Mouse (Mus musculus): ENCODE measurements at regions not wholly inside any gene's neighbourhood (a gene's known extent, or its start where the extent isn't known, plus 50 kb on each side); places are given as distances from the start of the nearest gene placed in this dataset.

- Histone ChIP-seq H3K9me3 (replicated peaks; ENCODE audit: control insufficient read depth, low read length) (no peaks in the 10 kb centered on the region), H3K27me3 (ENCODE audit: control insufficient read depth, insufficient read depth, low read length) (no peaks in the 10 kb centered on the region), H3K4me1 (ENCODE audit: control insufficient read depth, insufficient read depth, low read length) (no peaks in the 10 kb centered on the region), H3K4me3 (ENCODE audit: low read depth, low read length) (no peak overlapping the region), H3K9ac (replicated peaks; ENCODE audit: low read length) (no peak overlapping the region), H3K4me2 (ENCODE audit: low read depth, low read length) (no peak overlapping the region), H3K36me3 (replicated peaks; ENCODE audit: control insufficient read depth, insufficient read depth, low read depth, low read length) (no peaks in the 10 kb centered on the region), H3K27ac (replicated peaks; ENCODE audit: low read depth, low read length) (no peak overlapping the region)
- ATAC-seq (replicated peaks; ENCODE audit: insufficient number of reproducible peaks, low FRiP score, low TSS enrichment, low read depth) (no peak), DNase-seq (ENCODE audit: low spot score) (no peak)
- 70% methylated on average over 3 of the region's 3 CpGs for WGBS
Observed at GRCm38 (mm10) chr11:52634189-52634588, 130.2 kb upstream of the Fstl4 start.

- Histone ChIP-seq H3K9ac (replicated peaks; ENCODE audit: low read length) (no peak overlapping the region), H3K4me3 (ENCODE audit: low read depth, low read length) (no peak overlapping the region), H3K4me1 (ENCODE audit: control insufficient read depth, insufficient read depth, low read length) (no peaks in the 10 kb centered on the region), H3K27ac (replicated peaks; ENCODE audit: low read depth, low read length) (no peak overlapping the region), H3K27me3 (ENCODE audit: control insufficient read depth, insufficient read depth, low read length) (no peaks in the 10 kb centered on the region), H3K4me2 (ENCODE audit: low read depth, low read length) (no peak overlapping the region), H3K9me3 (replicated peaks; ENCODE audit: control insufficient read depth, low read length) (no peaks in the 10 kb centered on the region), H3K36me3 (replicated peaks; ENCODE audit: control insufficient read depth, insufficient read depth, low read depth, low read length) (no peaks in the 10 kb centered on the region)
- ATAC-seq (replicated peaks; ENCODE audit: insufficient number of reproducible peaks, low FRiP score, low TSS enrichment, low read depth), result no peak
- 79% methylated on average over 13 of the region's 13 CpGs for WGBS
- no peak for DNase-seq (ENCODE audit: low spot score)
Observed at GRCm38 (mm10) chr11:52635716-52636389, 128.6 kb upstream of the Fstl4 start.

GRCm38 (mm10) chr11:52638939-52639338, 125.5 kb upstream of the Fstl4 start:
- no peaks in the 10 kb centered on the region for H3K4me1 ChIP-seq (ENCODE audit: control insufficient read depth, insufficient read depth, low read length)

GRCm38 (mm10) chr11:52641725-52642338, 122.6 kb upstream of the Fstl4 start:
- DNase-seq (ENCODE audit: low spot score) (peak; percentile 11), ATAC-seq (replicated peaks; ENCODE audit: insufficient number of reproducible peaks, low FRiP score, low TSS enrichment, low read depth) (no peak)
- H3K4me1 ChIP-seq (ENCODE audit: control insufficient read depth, insufficient read depth, low read length), result no peaks in the 10 kb centered on the region
- H3K9me3 ChIP-seq (replicated peaks; ENCODE audit: control insufficient read depth, low read length), result no peaks in the 10 kb centered on the region
- H3K4me2 ChIP-seq (ENCODE audit: low read depth, low read length), result no peak overlapping the region
- no peak overlapping the region for H3K27ac ChIP-seq (replicated peaks; ENCODE audit: low read depth, low read length)
- no peak overlapping the region for H3K9ac ChIP-seq (replicated peaks; ENCODE audit: low read length)
- 8% methylated on average over 14 of the region's 14 CpGs for WGBS
- H3K4me3 ChIP-seq (ENCODE audit: low read depth, low read length), result no peak overlapping the region
- no peaks in the 10 kb centered on the region for H3K36me3 ChIP-seq (replicated peaks; ENCODE audit: control insufficient read depth, insufficient read depth, low read depth, low read length)
- no peaks in the 10 kb centered on the region for H3K27me3 ChIP-seq (ENCODE audit: control insufficient read depth, insufficient read depth, low read length)

More at GRCm38 (mm10) chr11:52638939-52639338, 125.5 kb upstream of the Fstl4 start:
- 93% methylated on average over 1 of the region's 1 CpGs for WGBS
- H3K9ac ChIP-seq (replicated peaks; ENCODE audit: low read length), result no peak overlapping the region
- ATAC-seq (replicated peaks; ENCODE audit: insufficient number of reproducible peaks, low FRiP score, low TSS enrichment, low read depth), result no peak
- H3K9me3 ChIP-seq (replicated peaks; ENCODE audit: control insufficient read depth, low read length), result no peaks in the 10 kb centered on the region
- H3K27ac ChIP-seq (replicated peaks; ENCODE audit: low read depth, low read length), result no peak overlapping the region
- H3K36me3 ChIP-seq (replicated peaks; ENCODE audit: control insufficient read depth, insufficient read depth, low read depth, low read length), result no peaks in the 10 kb centered on the region
- H3K4me3 ChIP-seq (ENCODE audit: low read depth, low read length), result no peak overlapping the region
- H3K27me3 ChIP-seq (ENCODE audit: control insufficient read depth, insufficient read depth, low read length), result no peaks in the 10 kb centered on the region
- no peak for DNase-seq (ENCODE audit: low spot score)
- no peak overlapping the region for H3K4me2 ChIP-seq (ENCODE audit: low read depth, low read length)

- WGBS, result 15% methylated on average over 6 of the region's 6 CpGs
- H3K4me3 ChIP-seq (ENCODE audit: low read depth, low read length), result no peak overlapping the region
- H3K36me3 ChIP-seq (replicated peaks; ENCODE audit: control insufficient read depth, insufficient read depth, low read depth, low read length), result no peaks in the 10 kb centered on the region
- ATAC-seq (replicated peaks; ENCODE audit: insufficient number of reproducible peaks, low FRiP score, low TSS enrichment, low read depth) (no peak), DNase-seq (ENCODE audit: low spot score) (peak; percentile 49)
- H3K9ac ChIP-seq (replicated peaks; ENCODE audit: low read length), result no peak overlapping the region
- no peaks in the 10 kb centered on the region for H3K27me3 ChIP-seq (ENCODE audit: control insufficient read depth, insufficient read depth, low read length)
- no peaks in the 10 kb centered on the region for H3K9me3 ChIP-seq (replicated peaks; ENCODE audit: control insufficient read depth, low read length)
- no peak overlapping the region for H3K4me2 ChIP-seq (ENCODE audit: low read depth, low read length)
- H3K4me1 ChIP-seq (ENCODE audit: control insufficient read depth, insufficient read depth, low read length), result no peaks in the 10 kb centered on the region; the same call in 1 of the 2 replicates
- no peak overlapping the region for H3K27ac ChIP-seq (replicated peaks; ENCODE audit: low read depth, low read length)
Observed at GRCm38 (mm10) chr11:52644081-52644768, 120.2 kb upstream of the Fstl4 start.

- Histone ChIP-seq H3K9ac (replicated peaks; ENCODE audit: low read length) (no peak overlapping the region), H3K4me2 (ENCODE audit: low read depth, low read length) (no peak overlapping the region), H3K27me3 (ENCODE audit: control insufficient read depth, insufficient read depth, low read length) (no peaks in the 10 kb centered on the region), H3K4me1 (ENCODE audit: control insufficient read depth, insufficient read depth, low read length) (no peaks in the 10 kb centered on the region; the same call in 1 of the 2 replicates), H3K9me3 (replicated peaks; ENCODE audit: control insufficient read depth, low read length) (no peaks in the 10 kb centered on the region), H3K4me3 (ENCODE audit: low read depth, low read length) (no peak overlapping the region), H3K36me3 (replicated peaks; ENCODE audit: control insufficient read depth, insufficient read depth, low read depth, low read length) (no peaks in the 10 kb centered on the region), H3K27ac (replicated peaks; ENCODE audit: low read depth, low read length) (no peak overlapping the region)
- no peak for ATAC-seq (replicated peaks; ENCODE audit: insufficient number of reproducible peaks, low FRiP score, low TSS enrichment, low read depth)
- DNase-seq (ENCODE audit: low spot score), result peak; percentile 12
- WGBS, result 47% methylated on average over 15 of the region's 15 CpGs
Observed at GRCm38 (mm10) chr11:52648176-52648839, 116.1 kb upstream of the Fstl4 start.

- DNase-seq (ENCODE audit: low spot score), result no peak
- 81% methylated on average over 8 of the region's 8 CpGs for WGBS
- H3K4me1 ChIP-seq (ENCODE audit: control insufficient read depth, insufficient read depth, low read length), result no peaks in the 10 kb centered on the region; the same call in 1 of the 2 replicates
- no peaks in the 10 kb centered on the region for H3K9me3 ChIP-seq (replicated peaks; ENCODE audit: control insufficient read depth, low read length)
- no peak overlapping the region for H3K27ac ChIP-seq (replicated peaks; ENCODE audit: low read depth, low read length)
- no peak overlapping the region for H3K4me3 ChIP-seq (ENCODE audit: low read depth, low read length)
- ATAC-seq (replicated peaks; ENCODE audit: insufficient number of reproducible peaks, low FRiP score, low TSS enrichment, low read depth), result no peak
- no peak overlapping the region for H3K4me2 ChIP-seq (ENCODE audit: low read depth, low read length)
- H3K9ac ChIP-seq (replicated peaks; ENCODE audit: low read length), result no peak overlapping the region
- H3K27me3 ChIP-seq (ENCODE audit: control insufficient read depth, insufficient read depth, low read length), result no peaks in the 10 kb centered on the region
- no peaks in the 10 kb centered on the region for H3K36me3 ChIP-seq (replicated peaks; ENCODE audit: control insufficient read depth, insufficient read depth, low read depth, low read length)
Observed at GRCm38 (mm10) chr11:52648849-52649400, 115.5 kb upstream of the Fstl4 start.
